Mouse (Mus musculus) forebrain, embryonic 11.5 days (tissue): Measurements from ENCODE around the gene Zfp428. TPM values are rescaled to one million over a fixed set of nuclear protein-coding genes. Genes with fewer than 3 reads are reported as not detected.

Source experiments
- ATAC-seq: fragments of 200-750 bp; cut with Nextera tagmentation; replicated peaks from 2 replicates; pipeline ENCODE4 v1.8.0; 2017; ENCODE audit warnings: moderate TSS enrichment; ENCODE audit not compliant: low FRiP score
- DNase-seq: peaks from one replicate; pipeline ENCODE4 v3.0.0-alpha.2; 2017; ENCODE audit warnings: low spot score
- H3K27ac ChIP-seq: fragments of 300-500 bp; sonication (generic); 2 replicates; pipeline ENCODE4 v1.5.1; 2014; ENCODE audit warnings: low read depth, low read length
- H3K27me3 ChIP-seq: fragments of 300-500 bp; sonication (generic); 2 replicates; pipeline ENCODE4 v1.6.1; 2014; ENCODE audit warnings: mild to moderate bottlenecking, low read length, mixed read lengths; ENCODE audit not compliant: control insufficient read depth, insufficient read depth
- H3K36me3 ChIP-seq: fragments of 300-500 bp; sonication (generic); 2 replicates; pipeline ENCODE4 v1.6.1; 2014; ENCODE audit warnings: mild to moderate bottlenecking, low read length, moderate library complexity, mixed read lengths; ENCODE audit not compliant: control insufficient read depth, insufficient read depth
- H3K4me1 ChIP-seq: fragments of 300-500 bp; sonication (generic); replicated peaks from 2 replicates; pipeline ENCODE4 v1.6.1; 2014; ENCODE audit warnings: low read length, mixed read lengths; ENCODE audit not compliant: control insufficient read depth, insufficient read depth
- H3K4me2 ChIP-seq: fragments of 300-500 bp; sonication (generic); 2 replicates; pipeline ENCODE4 v1.6.1; 2014; ENCODE audit warnings: low read depth, mild to moderate bottlenecking, low read length, moderate library complexity, mixed read lengths; ENCODE audit not compliant: severe bottlenecking
- H3K4me3 ChIP-seq: fragments of 300-500 bp; sonication (generic); 2 replicates; pipeline ENCODE4 v1.5.1; 2014; ENCODE audit warnings: low read depth, low read length
- H3K9ac ChIP-seq: fragments of 300-500 bp; sonication (generic); 2 replicates; pipeline ENCODE4 v1.6.1; 2014; ENCODE audit warnings: low read length
- H3K9me3 ChIP-seq: fragments of 300-500 bp; sonication (generic); 2 replicates; pipeline ENCODE4 v1.6.1; 2016; ENCODE audit warnings: low read length, mixed read lengths; ENCODE audit not compliant: control insufficient read depth
- WGBS: fragments of 180-500 bp; shearing (Covaris S2); extraction: QIAGEN DNeasy Blood & Tissue Kit; methylation state at CpG from one replicate; pipeline ENCODE4 v1.1.7; 2014; 5-methylcytosine and 5-hydroxymethylcytosine counted together
- polyA plus RNA-seq: library from polyadenylated mRNA; unstranded; fragments of >200 nt; fragmentation: Nextera tagmentation; extraction: Ambion mirVana; gene quantifications from 2 replicates; pipeline ENCODE4 v1.2.1, GENCODE M21; 2014

The Zfp428 gene
- polyA plus RNA-seq, 1 experiment from 2014 or later: 109 TPM

GRCm38 (mm10) chr7:24538701-24539100, 31.9 kb downstream of the Zfp428 start:
- Histone ChIP-seq H3K4me2 (no peak overlapping the region), H3K4me3 (no peak overlapping the region), H3K9ac (no peak overlapping the region), H3K27me3 (peaks cover 9% of the 10 kb centered on the region), H3K36me3 (no peaks in the 10 kb centered on the region), H3K27ac (no peak overlapping the region), H3K9me3 (no peaks in the 10 kb centered on the region), H3K4me1 (peaks cover 4% of the 10 kb centered on the region; the same call in 1 of the 2 replicates)
- DNase-seq (no peak), ATAC-seq (no peak)
- WGBS: 74% methylated on average over 5 of the region's 5 CpGs

GRCm38 (mm10) chr7:24539686-24540085, 32.9 kb downstream of the Zfp428 start:
- DNase-seq: no peak
- H3K9me3 ChIP-seq: no peaks in the 10 kb centered on the region
- H3K4me3 ChIP-seq: no peak overlapping the region
- no peaks in the 10 kb centered on the region for H3K36me3 ChIP-seq
- no peak overlapping the region for H3K4me2 ChIP-seq
- H3K9ac ChIP-seq: no peak overlapping the region
- no peaks in the 10 kb centered on the region for H3K4me1 ChIP-seq
- H3K27ac ChIP-seq: no peak overlapping the region
- ATAC-seq: no peak
- 95% methylated on average over 4 of the region's 4 CpGs for WGBS
- H3K27me3 ChIP-seq: peaks cover 2% of the 10 kb centered on the region; the same call in 1 of the 2 replicates

- ATAC-seq (no peak), DNase-seq (no peak)
- Histone ChIP-seq H3K4me2 (no peak overlapping the region), H3K9me3 (no peaks in the 10 kb centered on the region), H3K36me3 (no peaks in the 10 kb centered on the region), H3K4me1 (peaks cover 7% of the 10 kb centered on the region), H3K4me3 (no peak overlapping the region), H3K27ac (no peak overlapping the region), H3K9ac (no peak overlapping the region), H3K27me3 (no peaks in the 10 kb centered on the region)
- WGBS: 82% methylated on average over 2 of the region's 2 CpGs
Measured at GRCm38 (mm10) chr7:24544506-24544905, 37.7 kb downstream of the Zfp428 start.

- no peaks in the 10 kb centered on the region; the same call in 1 of the 2 replicates for H3K36me3 ChIP-seq
- peak within 1 kb of the TSS; percentile 70 for H3K4me2 ChIP-seq
- no peak for DNase-seq
- peak within 1 kb of the TSS; percentile 57; the same call in 1 of the 2 replicates for H3K27ac ChIP-seq
- H3K4me1 ChIP-seq: peaks cover 7% of the 10 kb centered on the region
- no peaks in the 10 kb centered on the region for H3K27me3 ChIP-seq
- no peaks in the 10 kb centered on the region for H3K9me3 ChIP-seq
- peak within 1 kb of the TSS; percentile 82 for H3K4me3 ChIP-seq
- H3K9ac ChIP-seq: peak within 1 kb of the TSS; percentile 80
- 32% methylated on average over 13 of the region's 13 CpGs for WGBS
- ATAC-seq: no peak
Measured at GRCm38 (mm10) chr7:24546068-24546614, 39.3 kb downstream of the Zfp428 start, which contains the start of the genes Pinlyp and Xrcc1. Pinlyp (minus strand) TSS chr7:24546118. Xrcc1 (plus strand) TSS chr7:24546289.

- H3K27me3 ChIP-seq: no peaks in the 10 kb centered on the region
- peak overlapping the region; percentile 70 for H3K4me2 ChIP-seq
- no peaks in the 10 kb centered on the region for H3K9me3 ChIP-seq
- H3K36me3 ChIP-seq: no peaks in the 10 kb centered on the region; the same call in 1 of the 2 replicates
- DNase-seq (peak; percentile 100), ATAC-seq (peak; percentile 98)
- H3K9ac ChIP-seq: peak overlapping the region; percentile 80
- peak overlapping the region; percentile 82 for H3K4me3 ChIP-seq
- H3K4me1 ChIP-seq: peaks cover 7% of the 10 kb centered on the region
- H3K27ac ChIP-seq: peak overlapping the region; percentile 57; the same call in 1 of the 2 replicates
- under 1% methylated on average over 57 of the region's 57 CpGs for WGBS
Measured at GRCm38 (mm10) chr7:24546634-24547389, 40.0 kb downstream of the Zfp428 start.

GRCm38 (mm10) chr7:24547534-24548036, 40.8 kb downstream of the Zfp428 start:
- Histone ChIP-seq H3K36me3 (peaks cover 3% of the 10 kb centered on the region; the same call in 1 of the 2 replicates), H3K27me3 (no peaks in the 10 kb centered on the region), H3K9ac (peak overlapping the region; percentile 80), H3K4me3 (peak overlapping the region; percentile 82), H3K4me1 (peaks cover 7% of the 10 kb centered on the region), H3K27ac (peak overlapping the region; percentile 57; the same call in 1 of the 2 replicates), H3K4me2 (peak overlapping the region; percentile 70), H3K9me3 (no peaks in the 10 kb centered on the region)
- 32% methylated on average over 13 of the region's 13 CpGs for WGBS
- peak; percentile 15; the same call in 1 of the 2 replicates for ATAC-seq
- no peak for DNase-seq

- Histone ChIP-seq H3K4me3 (no peak overlapping the region), H3K4me2 (no peak overlapping the region), H3K4me1 (peaks cover 7% of the 10 kb centered on the region), H3K27ac (no peak overlapping the region), H3K36me3 (peaks cover 9% of the 10 kb centered on the region), H3K27me3 (no peaks in the 10 kb centered on the region), H3K9me3 (no peaks in the 10 kb centered on the region), H3K9ac (no peak overlapping the region)
- DNase-seq: no peak
- WGBS: 95% methylated on average over 12 of the region's 12 CpGs
- ATAC-seq: no peak
Measured at GRCm38 (mm10) chr7:24551985-24552759, 45.4 kb downstream of the Zfp428 start.

GRCm38 (mm10) chr7:24555786-24556185, 49.0 kb downstream of the Zfp428 start:
- Histone ChIP-seq H3K36me3 (peaks cover 9% of the 10 kb centered on the region), H3K4me1 (no peaks in the 10 kb centered on the region), H3K9me3 (no peaks in the 10 kb centered on the region), H3K27me3 (no peaks in the 10 kb centered on the region), H3K4me3 (no peak overlapping the region), H3K4me2 (no peak overlapping the region), H3K27ac (no peak overlapping the region), H3K9ac (no peak overlapping the region)
- ATAC-seq (no peak), DNase-seq (no peak)
- WGBS: 94% methylated on average over 10 of the region's 10 CpGs
